Mouse (Mus musculus) kidney, postnatal 0 days (tissue): ENCODE data around the gene Cops7a. TPM values are rescaled to one million over a fixed set of nuclear protein-coding genes. Genes with fewer than 3 reads are reported as not detected.

ENCODE experiments used
- ATAC-seq: fragments of 200-750 bp; cut with Nextera tagmentation; replicated peaks from 2 replicates; pipeline ENCODE4 v1.8.0; 2017; ENCODE audit warnings: low read depth, moderate number of reproducible peaks, moderate TSS enrichment, moderate library complexity; ENCODE audit not compliant: low FRiP score
- DNase-seq: peaks from one replicate; pipeline ENCODE4 v3.0.0-alpha.2; 2016; ENCODE audit warnings: low spot score
- H3K27ac ChIP-seq: fragments of 300-500 bp; sonication (generic); 2 replicates; pipeline ENCODE4 v1.5.1; 2014; ENCODE audit warnings: mild to moderate bottlenecking
- H3K27me3 ChIP-seq: fragments of 300-500 bp; sonication (generic); 2 replicates; pipeline ENCODE4 v1.6.1; 2014; ENCODE audit warnings: low read length, mixed read lengths; ENCODE audit not compliant: insufficient read depth
- H3K36me3 ChIP-seq: fragments of 300-500 bp; sonication (generic); 2 replicates; pipeline ENCODE4 v1.6.1; 2014; ENCODE audit warnings: low read length, mixed read lengths; ENCODE audit not compliant: insufficient read depth
- H3K4me1 ChIP-seq: fragments of 300-500 bp; sonication (generic); replicated peaks from 2 replicates; pipeline ENCODE4 v1.6.1; 2014; ENCODE audit warnings: antibody characterized with exemption, low read length, mixed read lengths; ENCODE audit not compliant: insufficient read depth
- H3K4me2 ChIP-seq: fragments of 300-500 bp; sonication (generic); 2 replicates; pipeline ENCODE4 v1.6.1; 2014; ENCODE audit warnings: mild to moderate bottlenecking, low read length, moderate library complexity, mixed read lengths
- H3K4me3 ChIP-seq: fragments of 300-500 bp; sonication (generic); replicated peaks from 2 replicates; pipeline ENCODE4 v1.5.1; 2014; ENCODE audit warnings: low read depth, low read length
- H3K9ac ChIP-seq: fragments of 300-500 bp; sonication (generic); 2 replicates; pipeline ENCODE4 v1.6.1; 2014; ENCODE audit warnings: low read depth, low read length
- H3K9me3 ChIP-seq: fragments of 300-500 bp; sonication (generic); replicated peaks from 2 replicates; pipeline ENCODE4 v1.6.1; 2016; ENCODE audit warnings: low read length, inconsistent platforms, mixed read lengths
- CTCF ChIP-seq: IDR thresholded peaks from 2 replicates; pipeline ENCODE4 v1.5.1; 2016; ENCODE audit warnings: antibody characterized with exemption, low read depth, mild to moderate bottlenecking, moderate library complexity
- WGBS: fragments of 180-500 bp; shearing (Covaris S2); extraction: QIAGEN DNeasy Blood & Tissue Kit; methylation state at CpG from one replicate; pipeline ENCODE4 v1.1.7; 2014; 5-methylcytosine and 5-hydroxymethylcytosine counted together
- polyA plus RNA-seq: library from polyadenylated mRNA; unstranded; fragments of >200 nt; fragmentation: Nextera tagmentation; extraction: Ambion mirVana; gene quantifications from 2 replicates; pipeline ENCODE4 v1.2.1, GENCODE M21; 2015

Cops7a gene
- polyA plus RNA-seq, 1 experiment from 2014 or later, result 153 TPM

GRCm38 (mm10) chr6:124995246-124995645 is 29.9 kb upstream of the Cops7a start:
- H3K4me3 ChIP-seq, result no peak overlapping the region
- DNase-seq, result no peak
- H3K36me3 ChIP-seq, result no peaks in the 10 kb centered on the region
- peaks cover 26% of the 10 kb centered on the region for H3K27me3 ChIP-seq
- ATAC-seq, result no peak
- TF ChIP-seq CTCF, result no peak
- H3K4me2 ChIP-seq, result no peak overlapping the region
- WGBS, result 72% methylated on average over 7 of the region's 7 CpGs
- peaks cover 10% of the 10 kb centered on the region for H3K4me1 ChIP-seq
- H3K9ac ChIP-seq, result no peak overlapping the region
- H3K27ac ChIP-seq, result no peak overlapping the region
- no peaks in the 10 kb centered on the region for H3K9me3 ChIP-seq

GRCm38 (mm10) chr6:124993876-124994275 is 28.5 kb upstream of the Cops7a start:
- no peaks in the 10 kb centered on the region for H3K9me3 ChIP-seq
- H3K4me2 ChIP-seq, result no peak overlapping the region
- H3K36me3 ChIP-seq, result no peaks in the 10 kb centered on the region
- ATAC-seq (peak; percentile 60), DNase-seq (peak; percentile 77)
- H3K4me3 ChIP-seq, result no peak overlapping the region
- 6% methylated on average over 11 of the region's 11 CpGs for WGBS
- no peak overlapping the region for H3K27ac ChIP-seq
- no peak overlapping the region for H3K9ac ChIP-seq
- TF ChIP-seq CTCF, result peak; percentile 42; the same call in 1 of the 2 replicates
- H3K27me3 ChIP-seq, result peaks cover 26% of the 10 kb centered on the region
- H3K4me1 ChIP-seq, result peaks cover 10% of the 10 kb centered on the region

- Histone ChIP-seq H3K9me3 (no peaks in the 10 kb centered on the region), H3K36me3 (no peaks in the 10 kb centered on the region), H3K4me1 (peaks cover 10% of the 10 kb centered on the region), H3K27me3 (peaks cover 26% of the 10 kb centered on the region), H3K4me2 (no peak overlapping the region), H3K4me3 (no peak overlapping the region), H3K9ac (no peak overlapping the region), H3K27ac (no peak overlapping the region)
- WGBS, result 68% methylated on average over 9 of the region's 9 CpGs
- ATAC-seq (no peak), DNase-seq (no peak)
- no peak for TF ChIP-seq CTCF
Observed at GRCm38 (mm10) chr6:124993365-124993764, 28.0 kb upstream of the Cops7a start.

- no peak overlapping the region for H3K4me3 ChIP-seq
- H3K27ac ChIP-seq, result no peak overlapping the region
- no peak for TF ChIP-seq CTCF
- peaks cover 8% of the 10 kb centered on the region for H3K4me1 ChIP-seq
- no peaks in the 10 kb centered on the region for H3K9me3 ChIP-seq
- no peak overlapping the region for H3K9ac ChIP-seq
- no peaks in the 10 kb centered on the region for H3K36me3 ChIP-seq
- ATAC-seq (no peak), DNase-seq (no peak)
- WGBS, result 37% methylated on average over 4 of the region's 4 CpGs
- peaks cover 20% of the 10 kb centered on the region for H3K27me3 ChIP-seq
- H3K4me2 ChIP-seq, result no peak overlapping the region
Observed at GRCm38 (mm10) chr6:124992241-124992640, 26.9 kb upstream of the Cops7a start.

GRCm38 (mm10) chr6:124967766-124968165 is 2.4 kb upstream of the Cops7a start:
- Histone ChIP-seq H3K9me3 (no peaks in the 10 kb centered on the region), H3K36me3 (no peaks in the 10 kb centered on the region), H3K27ac (no peak overlapping the region), H3K4me2 (no peak overlapping the region), H3K9ac (no peak overlapping the region), H3K4me1 (peaks cover 7% of the 10 kb centered on the region; the same call in 1 of the 2 replicates), H3K4me3 (no peak overlapping the region), H3K27me3 (no peaks in the 10 kb centered on the region)
- TF ChIP-seq CTCF, result peak; percentile 66
- DNase-seq (peak; percentile 41), ATAC-seq (no peak)
- 72% methylated on average over 4 of the region's 4 CpGs for WGBS

GRCm38 (mm10) chr6:124966466-124967118 is 1.3 kb upstream of the Cops7a start:
- 90% methylated on average over 7 of the region's 7 CpGs for whole genome bisulfite sequencing
- TF ChIP-seq CTCF, result peak; percentile 62
- Histone ChIP-seq H3K9ac (no peak overlapping the region), H3K4me1 (peaks cover 7% of the 10 kb centered on the region; the same call in 1 of the 2 replicates), H3K4me3 (peak overlapping the region; percentile 56), H3K36me3 (no peaks in the 10 kb centered on the region), H3K9me3 (no peaks in the 10 kb centered on the region), H3K27me3 (no peaks in the 10 kb centered on the region), H3K4me2 (peak overlapping the region; percentile 75), H3K27ac (no peak overlapping the region)
- ATAC-seq (no peak), DNase-seq (peak; percentile 44)

- Histone ChIP-seq H3K27me3 (no peaks in the 10 kb centered on the region), H3K4me3 (peak overlapping the region; percentile 56), H3K9me3 (no peaks in the 10 kb centered on the region), H3K4me2 (peak overlapping the region; percentile 75), H3K27ac (peak overlapping the region; percentile 92), H3K9ac (peak overlapping the region; percentile 76), H3K4me1 (peaks cover 7% of the 10 kb centered on the region; the same call in 1 of the 2 replicates), H3K36me3 (peaks cover 4% of the 10 kb centered on the region)
- ATAC-seq (no peak), DNase-seq (peak; percentile 4)
- TF ChIP-seq CTCF, result no peak
- WGBS, result 11% methylated on average over 15 of the region's 15 CpGs
Observed at GRCm38 (mm10) chr6:124965747-124966146, 409 bp upstream of the Cops7a start.
